Mouse (Mus musculus) ES-E14 (cell line): Measurements from ENCODE around the gene Mta2.

Experiments
- CHD2 ChIP-seq: IDR thresholded peaks from 2 replicates; pipeline ENCODE4 v1.6.1; 2014; ENCODE audit warnings: mild to moderate bottlenecking, low read depth, low read length, inconsistent platforms
- HCFC1 ChIP-seq: IDR thresholded peaks from 2 replicates; pipeline ENCODE4 v1.6.1; 2012; ENCODE audit warnings: low read length, inconsistent platforms, borderline replicate concordance; ENCODE audit not compliant: insufficient read depth
- MAFK ChIP-seq: IDR thresholded peaks from 2 replicates; pipeline ENCODE4 v1.6.1; 2014; ENCODE audit warnings: mild to moderate bottlenecking, low read depth, low read length, inconsistent platforms; ENCODE audit not compliant: insufficient read depth
- ZC3H11A ChIP-seq: IDR thresholded peaks from 2 replicates; pipeline ENCODE4 v1.6.1; 2012; ENCODE audit warnings: low read depth, mild to moderate bottlenecking, inconsistent platforms, low read length, borderline replicate concordance
- ZNF384 ChIP-seq: IDR thresholded peaks from 2 replicates; pipeline ENCODE4 v1.6.1; 2012; ENCODE audit warnings: low read depth, low read length, inconsistent platforms

DNA sequence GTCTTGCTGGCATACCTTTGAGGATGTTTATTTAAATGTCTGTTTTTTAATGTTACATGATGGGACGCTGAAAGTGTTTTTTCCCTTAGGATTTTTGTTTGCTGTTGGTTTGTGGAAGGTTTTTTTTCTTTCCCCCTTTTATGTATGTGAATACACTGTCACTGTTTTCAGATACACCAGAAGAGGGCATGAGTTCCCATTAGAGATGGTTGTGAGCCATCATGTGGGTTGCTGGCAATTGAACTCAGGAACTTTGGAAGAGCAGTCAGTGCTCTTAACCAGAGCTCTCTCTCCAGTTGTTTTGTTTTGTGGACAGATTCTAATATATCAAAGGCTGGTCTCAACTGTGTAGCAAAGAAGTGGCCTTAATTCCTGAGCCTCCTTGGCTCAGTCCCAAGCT, 33.0 kb downstream of the Mta2 start:
- no peak for TF ChIP-seq MAFK
- TF ChIP-seq ZNF384: no peak
- no peak for TF ChIP-seq CHD2
- TF ChIP-seq ZC3H11A: no peak
- no peak for TF ChIP-seq HCFC1
